Mouse (Mus musculus): ENCODE measurements at regions not wholly inside any gene's neighbourhood (a gene's known extent, or its start where the extent isn't known, plus 50 kb on each side); places are given as distances from the start of the nearest gene placed in this dataset.

DNA sequence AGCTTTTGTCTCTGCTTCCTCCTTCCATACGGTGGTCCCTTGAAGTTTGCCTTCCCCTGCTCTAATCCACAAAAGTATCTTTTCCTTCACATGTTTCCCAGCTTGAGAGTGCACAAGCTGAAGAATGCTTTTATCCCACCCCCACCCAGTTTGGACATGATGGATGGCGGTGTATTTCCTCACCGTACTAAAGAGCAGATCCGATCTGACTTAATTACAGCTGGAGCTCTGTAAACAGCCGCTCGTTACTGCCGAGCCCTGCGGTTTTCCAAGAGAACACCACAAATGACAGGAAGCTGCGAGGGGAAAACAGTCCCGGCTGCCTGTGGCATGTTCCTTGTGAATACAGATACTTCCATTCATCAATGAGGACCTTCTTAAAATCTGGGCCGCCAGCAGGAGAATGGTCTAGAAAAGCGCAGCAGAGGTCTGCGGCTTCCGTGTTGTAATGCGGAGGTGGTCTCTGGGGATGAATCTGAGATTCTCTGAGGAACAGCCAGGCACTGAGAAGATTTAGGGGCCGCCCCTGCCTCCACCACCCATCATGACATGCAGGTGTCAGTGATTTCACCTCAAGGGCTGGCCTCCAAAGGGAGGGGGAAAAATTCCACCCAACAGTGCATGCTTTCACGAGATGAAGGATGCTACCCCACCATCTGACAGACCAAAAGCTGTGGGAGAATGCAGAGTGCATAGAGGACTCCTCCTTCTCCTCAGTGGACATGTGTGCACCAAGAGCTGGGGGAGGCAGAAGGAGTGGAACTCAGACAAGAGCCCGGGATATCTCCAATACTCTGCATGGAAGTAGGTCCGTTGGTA lies 155.7 kb upstream of the Cd180 start:
- H3K4me2 ChIP-seq, result peak overlapping the region; percentile 32
- H3K9ac ChIP-seq, result no peak overlapping the region
- no peak overlapping the region for H3K27ac ChIP-seq
- no peaks in the 10 kb centered on the region for H3K9me3 ChIP-seq (replicated peaks)
- DNase-seq (no peak), ATAC-seq (ENCODE audit: low read depth) (no peak)
- no peaks in the 10 kb centered on the region for H3K4me1 ChIP-seq (replicated peaks)
- 18% methylated on average over 19 of the region's 19 CpGs for WGBS (ENCODE audit: insufficient replicate concordance)
- H3K27me3 ChIP-seq, result peaks cover 14% of the 10 kb centered on the region
- no peaks in the 10 kb centered on the region for H3K36me3 ChIP-seq
- no peak overlapping the region for H3K4me3 ChIP-seq (replicated peaks)

DNA sequence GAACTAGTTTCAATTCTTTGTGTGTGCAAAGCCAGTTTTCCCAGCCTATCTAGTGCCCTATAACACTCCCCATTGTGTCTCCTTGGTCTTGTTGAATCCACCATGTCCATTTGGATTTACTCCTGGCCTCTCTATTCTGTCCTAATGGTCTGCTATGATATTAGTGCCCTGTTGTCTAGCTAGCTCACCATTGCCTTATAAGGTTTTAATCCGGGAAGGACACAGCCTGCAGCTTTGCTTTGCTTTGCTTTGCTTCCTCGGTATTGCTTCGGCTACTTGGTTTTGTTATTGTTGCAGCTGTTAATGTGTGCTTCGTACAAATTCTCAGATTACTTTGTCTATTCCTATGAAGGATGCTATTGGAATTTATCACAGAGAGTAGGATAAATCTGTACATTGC lies 152.9 kb upstream of the Cd180 start:
- no peak for ATAC-seq (ENCODE audit: low read depth)
- Histone ChIP-seq H3K4me2 (no peak overlapping the region), H3K4me1 (replicated peaks) (no peaks in the 10 kb centered on the region), H3K9me3 (replicated peaks) (no peaks in the 10 kb centered on the region), H3K36me3 (no peaks in the 10 kb centered on the region), H3K27me3 (peaks cover 14% of the 10 kb centered on the region), H3K27ac (no peak overlapping the region), H3K4me3 (replicated peaks) (no peak overlapping the region), H3K9ac (no peak overlapping the region)
- 79% methylated on average over 4 of the region's 4 CpGs for WGBS (ENCODE audit: insufficient replicate concordance)
- DNase-seq, result no peak

DNA sequence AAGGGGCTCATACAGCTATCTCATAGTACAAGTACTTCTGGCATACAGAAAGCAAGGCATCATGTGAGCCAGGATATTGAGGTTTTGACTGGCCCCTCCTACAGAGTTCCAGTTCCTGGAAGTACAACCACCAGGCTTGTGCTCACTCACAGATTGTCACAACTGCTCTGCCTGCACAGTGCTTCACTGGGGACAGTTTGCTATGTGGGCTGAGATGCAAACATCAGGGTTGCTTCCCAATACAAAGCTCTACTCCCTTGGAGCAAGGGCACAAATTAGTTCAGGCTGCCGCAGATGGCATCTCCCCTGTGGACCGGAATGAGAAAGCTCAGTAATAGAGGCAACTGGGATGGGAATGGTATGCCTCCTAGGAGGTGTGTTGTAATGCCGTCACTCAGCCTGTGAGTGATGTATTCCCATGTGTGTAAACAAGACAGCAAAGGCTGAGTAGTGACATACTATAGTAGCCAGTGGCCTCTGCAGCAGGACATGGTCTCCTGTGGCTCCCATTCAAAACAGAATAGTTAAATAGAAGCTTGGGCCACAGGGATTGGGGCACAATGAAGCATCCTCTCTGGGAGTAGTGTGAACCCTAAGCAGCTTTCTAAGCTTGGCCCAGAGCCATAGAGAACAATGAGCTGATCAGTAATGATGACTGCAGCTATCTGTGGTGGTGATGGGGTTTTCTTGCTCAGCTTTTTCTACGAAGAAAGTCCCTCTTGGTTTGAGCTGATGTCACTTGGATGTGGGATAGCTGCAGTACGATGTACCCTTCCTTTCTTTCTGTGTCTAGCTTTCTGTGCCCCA lies 148.8 kb upstream of the Cd180 start:
- DNase-seq, result no peak
- no peaks in the 10 kb centered on the region for H3K4me1 ChIP-seq (replicated peaks)
- H3K4me3 ChIP-seq (replicated peaks), result no peak overlapping the region
- no peaks in the 10 kb centered on the region for H3K36me3 ChIP-seq
- H3K9ac ChIP-seq, result no peak overlapping the region
- no peak overlapping the region for H3K4me2 ChIP-seq
- H3K9me3 ChIP-seq (replicated peaks), result no peaks in the 10 kb centered on the region
- 71% methylated on average over 5 of the region's 5 CpGs for WGBS (ENCODE audit: insufficient replicate concordance)
- no peaks in the 10 kb centered on the region for H3K27me3 ChIP-seq
- H3K27ac ChIP-seq, result no peak overlapping the region
- ATAC-seq (ENCODE audit: low read depth), result no peak

DNA sequence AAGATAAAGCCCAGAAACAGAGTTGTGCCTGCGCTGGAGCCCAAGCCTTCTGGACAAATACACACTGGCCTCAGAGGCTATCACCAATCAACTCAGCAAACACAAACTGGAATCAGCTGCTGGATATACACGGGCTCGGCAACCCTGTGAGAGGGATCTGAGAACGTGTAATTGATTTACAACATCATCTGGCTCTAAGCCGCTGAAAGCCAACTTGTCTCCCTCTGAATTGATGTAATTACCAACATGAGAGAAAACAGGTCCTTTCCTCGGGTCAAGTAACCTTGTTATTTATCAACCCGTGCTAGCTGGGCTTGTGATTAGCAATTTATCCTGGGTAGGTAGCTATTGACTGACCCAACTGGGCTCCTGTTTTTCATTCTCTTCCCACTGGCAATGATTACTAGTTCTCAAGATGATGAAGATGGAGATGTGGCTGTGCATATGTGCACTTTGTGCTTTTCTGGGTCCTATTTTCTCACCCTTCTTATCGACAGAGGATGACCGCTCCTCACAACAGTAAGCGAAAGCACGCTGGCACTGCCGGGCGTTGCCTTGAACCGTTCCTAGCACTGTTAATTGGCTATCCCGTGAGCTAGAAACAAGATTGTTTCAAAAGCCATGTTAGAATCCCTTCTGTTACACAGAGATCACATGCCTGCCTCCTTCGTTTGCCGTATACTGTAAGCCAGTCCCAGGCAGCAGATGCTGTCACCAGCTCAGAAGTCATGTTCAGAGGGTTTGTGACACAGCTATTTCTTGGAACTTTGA lies 147.3 kb upstream of the Cd180 start:
- Histone ChIP-seq H3K4me2 (no peak overlapping the region), H3K27me3 (no peaks in the 10 kb centered on the region), H3K9me3 (replicated peaks) (no peaks in the 10 kb centered on the region), H3K4me1 (replicated peaks) (no peaks in the 10 kb centered on the region), H3K4me3 (replicated peaks) (no peak overlapping the region), H3K36me3 (no peaks in the 10 kb centered on the region), H3K9ac (no peak overlapping the region), H3K27ac (no peak overlapping the region)
- 62% methylated on average over 17 of the region's 17 CpGs for WGBS (ENCODE audit: insufficient replicate concordance)
- ATAC-seq (ENCODE audit: low read depth) (no peak), DNase-seq (no peak)

DNA sequence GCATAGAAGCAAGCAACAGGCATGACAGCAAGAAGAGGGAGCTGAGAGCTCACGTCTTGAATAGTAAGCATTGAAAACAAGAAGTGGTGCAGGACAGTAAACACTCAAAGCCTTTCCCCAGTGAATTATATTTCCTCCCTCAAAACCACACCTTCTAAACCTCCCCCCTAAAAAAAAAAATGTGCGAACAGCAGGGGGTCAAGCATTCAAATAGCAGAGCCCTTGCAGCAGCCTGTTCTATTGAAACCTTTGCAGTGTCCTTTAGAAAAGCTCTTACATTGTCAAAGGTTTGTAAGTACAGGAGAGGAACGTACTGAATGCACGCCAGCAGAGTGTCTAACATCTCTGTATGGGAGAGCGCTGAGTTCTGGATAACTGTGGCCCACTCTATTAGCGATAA lies 145.1 kb upstream of the Cd180 start:
- DNase-seq (no peak), ATAC-seq (ENCODE audit: low read depth) (no peak)
- H3K4me3 ChIP-seq (replicated peaks), result no peak overlapping the region
- H3K9ac ChIP-seq, result no peak overlapping the region
- H3K4me2 ChIP-seq, result no peak overlapping the region
- no peaks in the 10 kb centered on the region for H3K27me3 ChIP-seq
- no peaks in the 10 kb centered on the region for H3K36me3 ChIP-seq
- H3K9me3 ChIP-seq (replicated peaks), result no peaks in the 10 kb centered on the region
- 48% methylated on average over 6 of the region's 6 CpGs for WGBS (ENCODE audit: insufficient replicate concordance)
- H3K4me1 ChIP-seq (replicated peaks), result no peaks in the 10 kb centered on the region
- no peak overlapping the region for H3K27ac ChIP-seq

DNA sequence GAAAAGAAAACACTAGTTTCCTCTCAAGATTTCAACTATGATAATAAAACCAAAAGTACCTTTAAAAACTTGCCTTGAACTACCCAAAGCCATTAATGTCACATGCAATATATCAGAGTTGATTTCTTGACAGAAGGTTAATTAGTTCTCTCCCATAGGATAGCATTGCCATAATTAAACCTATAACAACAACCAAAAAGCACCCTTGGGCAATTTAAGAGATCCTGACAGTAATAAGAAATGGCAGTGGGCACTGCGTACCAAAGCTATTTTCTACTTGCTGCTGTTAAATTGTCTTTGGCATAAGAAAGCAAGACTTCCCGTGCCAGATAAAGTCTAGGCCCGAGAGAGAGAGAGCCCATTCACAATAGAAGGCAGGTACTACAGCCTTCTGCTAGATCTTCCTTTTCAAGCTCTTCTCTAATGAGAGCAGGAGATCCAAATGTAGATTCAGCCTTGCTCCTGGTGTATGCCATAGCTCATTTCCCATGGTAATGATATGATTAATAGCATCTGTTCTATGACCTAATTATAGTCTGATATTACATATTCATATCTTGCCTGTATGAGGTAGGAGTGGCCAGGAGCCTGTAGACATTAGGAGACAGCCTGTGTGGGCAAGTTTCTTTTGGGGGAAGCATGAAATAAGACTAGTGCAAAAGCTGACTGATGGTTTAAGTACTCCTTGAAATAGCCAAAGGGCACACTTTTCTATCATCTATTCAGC lies 126.3 kb upstream of the Cd180 start:
- H3K27ac ChIP-seq, result no peak overlapping the region
- H3K4me3 ChIP-seq (replicated peaks), result no peak overlapping the region
- DNase-seq (no peak), ATAC-seq (ENCODE audit: low read depth) (no peak)
- no peak overlapping the region for H3K9ac ChIP-seq
- H3K36me3 ChIP-seq, result no peaks in the 10 kb centered on the region
- H3K4me2 ChIP-seq, result no peak overlapping the region
- no peaks in the 10 kb centered on the region for H3K27me3 ChIP-seq
- 68% methylated on average over 3 of the region's 3 CpGs for WGBS (ENCODE audit: insufficient replicate concordance)
- no peaks in the 10 kb centered on the region for H3K4me1 ChIP-seq (replicated peaks)
- no peaks in the 10 kb centered on the region for H3K9me3 ChIP-seq (replicated peaks)

DNA sequence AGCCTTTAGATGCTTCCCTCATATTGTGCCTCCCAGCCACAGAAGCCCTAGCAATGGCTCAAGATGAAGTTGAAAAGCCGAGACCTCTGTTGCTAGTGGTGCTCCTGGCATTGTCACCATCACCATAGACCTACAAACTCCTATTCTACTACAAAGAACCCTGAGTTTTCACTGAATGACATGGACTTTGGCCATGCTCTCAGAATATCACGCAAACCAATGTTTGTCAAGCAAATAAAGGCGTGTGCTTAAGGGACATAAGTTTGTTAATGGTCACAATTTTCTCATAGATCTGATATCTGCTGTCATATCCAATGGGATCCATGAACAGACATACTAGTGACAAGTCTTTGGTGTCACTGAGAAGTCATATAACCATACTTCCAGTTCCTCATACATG lies 123.8 kb upstream of the Cd180 start:
- ATAC-seq (ENCODE audit: low read depth) (no peak), DNase-seq (no peak)

DNA sequence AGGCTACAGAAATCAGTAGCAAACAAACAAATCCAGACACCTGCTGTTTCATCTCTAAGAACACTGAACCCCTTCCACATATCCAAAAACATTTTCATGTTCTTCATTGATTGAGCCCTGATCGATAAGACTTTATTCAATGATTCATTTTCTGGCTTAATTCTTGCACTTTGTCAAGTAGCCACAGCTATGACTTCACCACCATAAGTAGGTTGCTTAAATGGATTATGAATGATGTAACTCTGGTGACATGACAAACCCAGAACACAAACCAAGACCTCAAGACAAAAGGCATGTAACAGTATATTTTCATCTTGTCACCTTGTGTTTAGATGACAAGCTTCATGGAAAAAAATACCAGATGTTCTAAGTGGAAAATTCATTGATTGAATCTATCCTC lies 123.1 kb upstream of the Cd180 start:
- no peak for ATAC-seq (ENCODE audit: low read depth)
- Histone ChIP-seq H3K27ac (no peak overlapping the region), H3K4me1 (replicated peaks) (no peaks in the 10 kb centered on the region), H3K27me3 (no peaks in the 10 kb centered on the region), H3K4me2 (no peak overlapping the region), H3K9me3 (replicated peaks) (no peaks in the 10 kb centered on the region), H3K4me3 (replicated peaks) (no peak overlapping the region), H3K9ac (no peak overlapping the region), H3K36me3 (no peaks in the 10 kb centered on the region)
- no peak for DNase-seq
- WGBS (ENCODE audit: insufficient replicate concordance), result 61% methylated on average over 1 of the region's 1 CpGs

More for the DNA sequence above, 123.8 kb upstream of the Cd180 start:
- 52% methylated on average over 3 of the region's 3 CpGs for WGBS (ENCODE audit: insufficient replicate concordance)
- Histone ChIP-seq H3K36me3 (no peaks in the 10 kb centered on the region), H3K27me3 (no peaks in the 10 kb centered on the region), H3K27ac (no peak overlapping the region), H3K4me1 (replicated peaks) (no peaks in the 10 kb centered on the region), H3K9me3 (replicated peaks) (no peaks in the 10 kb centered on the region), H3K4me3 (replicated peaks) (no peak overlapping the region), H3K9ac (no peak overlapping the region), H3K4me2 (no peak overlapping the region)

DNA sequence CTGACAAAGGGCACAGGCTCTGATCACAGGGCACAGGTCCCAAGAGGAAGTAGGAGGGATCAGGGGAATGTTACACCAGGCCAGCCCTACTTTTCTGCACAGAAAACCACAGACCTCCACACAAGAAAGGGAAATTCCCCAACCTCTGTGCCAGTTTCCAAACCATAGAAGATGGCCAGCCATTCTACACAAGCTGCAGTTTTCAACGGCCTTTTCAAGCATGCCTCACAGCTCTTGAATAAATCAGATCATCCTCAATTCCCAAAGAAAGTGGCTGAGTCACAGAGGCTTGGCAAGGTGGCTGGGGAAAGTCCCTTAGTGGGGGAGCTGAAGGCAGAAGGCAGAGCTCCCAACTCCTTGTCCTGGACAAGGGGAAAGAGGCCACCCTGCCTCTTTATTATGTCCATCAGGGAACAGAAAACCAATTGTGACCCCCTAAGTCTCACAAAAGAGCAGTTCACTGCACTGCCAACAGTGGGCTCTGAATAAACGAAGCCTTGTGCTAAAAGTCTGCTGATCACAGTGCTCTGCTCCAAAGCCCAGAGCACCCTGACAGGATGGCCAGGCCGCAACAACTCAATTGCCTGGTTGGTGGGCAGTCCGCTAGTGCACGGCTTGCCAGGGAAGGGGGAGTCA lies 120.0 kb upstream of the Cd180 start:
- no peaks in the 10 kb centered on the region for H3K27me3 ChIP-seq
- no peaks in the 10 kb centered on the region for H3K9me3 ChIP-seq (replicated peaks)
- no peak for DNase-seq
- H3K27ac ChIP-seq, result no peak overlapping the region
- 66% methylated on average over 5 of the region's 5 CpGs for WGBS (ENCODE audit: insufficient replicate concordance)
- no peak for ATAC-seq (ENCODE audit: low read depth)
- H3K4me2 ChIP-seq, result no peak overlapping the region
- H3K4me3 ChIP-seq (replicated peaks), result no peak overlapping the region
- H3K9ac ChIP-seq, result no peak overlapping the region
- no peaks in the 10 kb centered on the region for H3K36me3 ChIP-seq
- H3K4me1 ChIP-seq (replicated peaks), result no peaks in the 10 kb centered on the region

DNA sequence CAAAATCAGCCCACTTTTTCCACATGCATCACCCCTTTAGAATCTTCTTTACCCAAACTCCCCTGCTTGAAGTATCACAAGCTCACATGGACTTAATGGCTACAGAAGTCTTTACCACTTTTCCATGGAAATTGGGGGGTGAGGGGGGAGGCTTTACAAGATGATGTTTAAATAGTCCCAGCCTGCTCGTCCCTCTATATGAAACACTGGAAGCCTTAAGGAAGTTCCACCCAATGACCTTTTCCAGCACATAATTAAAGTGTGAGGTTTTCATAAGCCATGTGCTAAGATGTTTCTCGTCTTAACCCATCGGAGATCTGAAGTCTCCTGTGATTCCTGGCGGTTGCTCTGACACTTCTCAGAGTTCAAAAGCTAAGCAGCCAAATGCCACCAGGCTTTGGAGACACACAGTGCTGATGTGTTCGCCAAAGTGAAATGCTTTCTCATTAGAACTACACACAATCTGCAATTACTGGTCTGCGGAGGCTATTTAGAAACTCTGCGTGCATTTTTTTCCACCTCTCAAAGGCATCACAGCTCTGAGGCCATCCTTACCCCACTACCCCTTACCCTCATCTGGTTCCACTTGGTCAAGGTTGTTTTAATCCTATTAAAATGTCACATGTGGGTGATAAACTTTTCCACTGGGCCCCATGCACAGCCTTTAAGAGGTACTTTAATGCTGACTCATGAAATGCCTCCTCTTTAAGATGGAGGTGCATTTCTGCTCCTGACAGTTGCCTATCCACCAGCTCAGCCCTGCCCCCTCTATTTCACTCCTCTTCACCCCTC lies 116.3 kb upstream of the Cd180 start:
- ATAC-seq (ENCODE audit: low read depth) (no peak), DNase-seq (no peak)
- no peak overlapping the region for H3K27ac ChIP-seq
- no peaks in the 10 kb centered on the region for H3K36me3 ChIP-seq
- H3K27me3 ChIP-seq, result no peaks in the 10 kb centered on the region
- H3K4me3 ChIP-seq (replicated peaks), result no peak overlapping the region
- no peaks in the 10 kb centered on the region for H3K9me3 ChIP-seq (replicated peaks)
- WGBS (ENCODE audit: insufficient replicate concordance), result 73% methylated on average over 7 of the region's 7 CpGs
- H3K4me1 ChIP-seq (replicated peaks), result no peaks in the 10 kb centered on the region
- H3K9ac ChIP-seq, result no peak overlapping the region
- H3K4me2 ChIP-seq, result no peak overlapping the region

Measured in liver, embryonic 13.5 days (tissue).